Mouse (Mus musculus) CH12.LX (cell line): ENCODE results near the gene Nom1. TPM values are rescaled to one million over a fixed set of nuclear protein-coding genes. Genes with fewer than 3 reads are reported as not detected.

Experiments
- DNase-seq: peaks from one replicate; pipeline ENCODE4 v3.0.0-alpha.2; 2013; ENCODE audit errors: extremely low read depth
- H3K27ac ChIP-seq: 2 replicates; pipeline ENCODE4 v1.5.1; 2012; ENCODE audit warnings: low read depth, mild to moderate bottlenecking, control low read depth, moderate library complexity; ENCODE audit not compliant: insufficient read depth
- H3K27me3 ChIP-seq: replicated peaks from 2 replicates; pipeline ENCODE3; 2012; ENCODE audit warnings: inconsistent platforms
- H3K36me3 ChIP-seq, 2 experiments: replicated peaks in 1 of 2; 2 replicates each; pipeline versions ENCODE3 to v1.6.1; 2012; ENCODE audit warnings: inconsistent platforms in 1 of 2, low read length in 1 of 2, mild to moderate bottlenecking in 1 of 2, mixed read lengths in 1 of 2, moderate library complexity in 1 of 2; ENCODE audit not compliant: control insufficient read depth in 1 of 2, insufficient read depth in 1 of 2
- H3K4me1 ChIP-seq, 2 experiments: 2 replicates each; pipeline ENCODE4 v1.6.1; 2012; ENCODE audit warnings: inconsistent platforms in 1 of 2, moderate library complexity in 1 of 2; ENCODE audit not compliant: insufficient read depth in 2 of 2, control insufficient read depth in 1 of 2
- H3K4me2 ChIP-seq: 2 replicates; pipeline ENCODE4 v1.6.1; 2012; ENCODE audit warnings: low read depth, mild to moderate bottlenecking, control low read depth; ENCODE audit not compliant: poor library complexity, insufficient read depth, severe bottlenecking
- H3K4me3 ChIP-seq, 3 experiments: fragments of 150-350 bp in 1 of 3; sonication (generic) in 1 of 3; replicated peaks in 1 of 3; 2 replicates each; pipeline versions ENCODE3 to v1.5.1; 2011 to 2012; ENCODE audit warnings: low read depth in 2 of 3, low read length in 2 of 3, mild to moderate bottlenecking in 2 of 3, moderate library complexity in 2 of 3, control low read depth in 1 of 3, improper control_type of control experiment in 1 of 3, inconsistent platforms in 1 of 3, mixed read lengths in 1 of 3; ENCODE audit not compliant: poor library complexity in 1 of 3
- H3K79me2 ChIP-seq: replicated peaks from 2 replicates; pipeline ENCODE4 v1.6.1; 2012; ENCODE audit warnings: mild to moderate bottlenecking, moderate library complexity; ENCODE audit not compliant: control insufficient read depth, poor library complexity, insufficient read depth, severe bottlenecking; ENCODE audit errors: extremely low read depth
- H3K9ac ChIP-seq: 2 replicates; pipeline ENCODE4 v1.6.1; 2012; ENCODE audit warnings: low read depth, mild to moderate bottlenecking, control low read depth, moderate library complexity; ENCODE audit not compliant: insufficient read depth
- H3K9me3 ChIP-seq: replicated peaks from 2 replicates; pipeline ENCODE3; 2012; ENCODE audit warnings: low read length, inconsistent platforms, mixed read lengths
- CHD2 ChIP-seq: IDR thresholded peaks from 2 replicates; pipeline ENCODE4 v1.6.1; 2011; ENCODE audit warnings: low read length, improper control_type of control experiment
- CTCF ChIP-seq, 2 experiments: IDR thresholded peaks in 1 of 2; conservative IDR thresholded peaks in 1 of 2; 2 replicates each; pipeline ENCODE4 v1.5.1; 2011 to 2012; ENCODE audit warnings: low read depth in 2 of 2, low read length in 2 of 2, improper control_type of control experiment in 1 of 2, inconsistent platforms in 1 of 2, mild to moderate bottlenecking in 1 of 2, moderate library complexity in 1 of 2
- E2F4 ChIP-seq: IDR thresholded peaks from 2 replicates; pipeline ENCODE4 v1.6.1; 2011; ENCODE audit warnings: low read depth, low read length, improper control_type of control experiment; ENCODE audit not compliant: insufficient replicate concordance
- ELF1 ChIP-seq: IDR thresholded peaks from 2 replicates; pipeline ENCODE4 v1.6.1; 2014; ENCODE audit warnings: low read depth, mild to moderate bottlenecking, inconsistent platforms, low read length, improper control_type of control experiment
- EP300 ChIP-seq: IDR thresholded peaks from 2 replicates; pipeline ENCODE4 v1.6.1; 2011; ENCODE audit warnings: low read length, improper control_type of control experiment
- HCFC1 ChIP-seq: IDR thresholded peaks from 2 replicates; pipeline ENCODE4 v1.6.1; 2012; ENCODE audit warnings: low read depth, mild to moderate bottlenecking, inconsistent platforms, low read length, improper control_type of control experiment
- KAT2A ChIP-seq: IDR thresholded peaks from 2 replicates; pipeline ENCODE4 v1.6.1; 2012; ENCODE audit warnings: low read length, improper control_type of control experiment, inconsistent platforms; ENCODE audit not compliant: insufficient replicate concordance
- MAFK ChIP-seq: IDR thresholded peaks from 2 replicates; pipeline ENCODE4 v1.6.1; 2011; ENCODE audit warnings: low read length, improper control_type of control experiment; ENCODE audit not compliant: insufficient replicate concordance
- MAZ ChIP-seq: IDR thresholded peaks from 2 replicates; pipeline ENCODE4 v1.6.1; 2012; ENCODE audit warnings: low read depth, mild to moderate bottlenecking, inconsistent platforms, low read length, improper control_type of control experiment, moderate library complexity
- MEF2A ChIP-seq: IDR thresholded peaks from 2 replicates; pipeline ENCODE4 v1.6.1; 2014; ENCODE audit warnings: low read depth, mild to moderate bottlenecking, inconsistent platforms, low read length, improper control_type of control experiment, borderline replicate concordance
- MXI1 ChIP-seq: IDR thresholded peaks from 2 replicates; pipeline ENCODE4 v1.6.1; 2011; ENCODE audit warnings: mild to moderate bottlenecking, low read depth, low read length, improper control_type of control experiment
- MYC ChIP-seq: IDR thresholded peaks from 2 replicates; pipeline ENCODE4 v1.6.1; 2011; ENCODE audit warnings: low read depth, mild to moderate bottlenecking, improper control_type of control experiment, low read length
- NRF1 ChIP-seq: IDR thresholded peaks from 2 replicates; pipeline ENCODE4 v1.6.1; 2014; ENCODE audit warnings: low read depth, mild to moderate bottlenecking, inconsistent platforms, low read length, improper control_type of control experiment, moderate library complexity
- PAX5 ChIP-seq: IDR thresholded peaks from 2 replicates; pipeline ENCODE4 v1.6.1; 2012; ENCODE audit warnings: low read length, inconsistent platforms, mixed read lengths
- POLR2A ChIP-seq: IDR thresholded peaks from 2 replicates; pipeline ENCODE4 v1.6.1; 2011; ENCODE audit warnings: low read depth, mild to moderate bottlenecking, improper control_type of control experiment, low read length
- POLR2AphosphoS2 ChIP-seq: IDR thresholded peaks from 2 replicates; pipeline ENCODE4 v1.6.1; 2011; ENCODE audit warnings: low read depth, low read length, improper control_type of control experiment
- RAD21 ChIP-seq: IDR thresholded peaks from 2 replicates; pipeline ENCODE4 v1.6.1; 2011; ENCODE audit warnings: low read depth, mild to moderate bottlenecking, low read length, improper control_type of control experiment, moderate library complexity
- RCOR1 ChIP-seq: conservative IDR thresholded peaks from 2 replicates; pipeline ENCODE4 v1.6.1; 2012; ENCODE audit warnings: low read depth, mild to moderate bottlenecking, inconsistent platforms, low read length, improper control_type of control experiment
- SIN3A ChIP-seq: IDR thresholded peaks from 2 replicates; pipeline ENCODE4 v1.6.1; 2012; ENCODE audit warnings: low read length, improper control_type of control experiment, inconsistent platforms
- SMC3 ChIP-seq: IDR thresholded peaks from 2 replicates; pipeline ENCODE4 v1.6.1; 2011; ENCODE audit warnings: low read depth, low read length, improper control_type of control experiment
- TCF12 ChIP-seq: IDR thresholded peaks from 2 replicates; pipeline ENCODE4 v1.6.1; 2014; ENCODE audit warnings: low read depth, mild to moderate bottlenecking, inconsistent platforms, low read length, improper control_type of control experiment
- UBTF ChIP-seq: IDR thresholded peaks from 2 replicates; pipeline ENCODE4 v1.6.1; 2012; ENCODE audit warnings: low read depth, mild to moderate bottlenecking, inconsistent platforms, low read length, improper control_type of control experiment, moderate library complexity
- USF1 ChIP-seq: IDR thresholded peaks from 2 replicates; pipeline ENCODE4 v1.6.1; 2014; ENCODE audit warnings: low read depth, mild to moderate bottlenecking, inconsistent platforms, low read length, improper control_type of control experiment
- USF2 ChIP-seq: conservative IDR thresholded peaks from 2 replicates; pipeline ENCODE4 v1.6.1; 2011; ENCODE audit warnings: low read depth, low read length, improper control_type of control experiment
- ZC3H11A ChIP-seq: IDR thresholded peaks from 2 replicates; pipeline ENCODE4 v1.6.1; 2012; ENCODE audit warnings: low read depth, mild to moderate bottlenecking, inconsistent platforms, low read length, improper control_type of control experiment
- ZKSCAN1 ChIP-seq: IDR thresholded peaks from 2 replicates; pipeline ENCODE4 v1.6.1; 2012; ENCODE audit warnings: low read depth, inconsistent platforms, low read length, improper control_type of control experiment, borderline replicate concordance
- dilution Hi-C: fragments of 300-500 bp; cut with MboI; formaldehyde crosslinking; loops from 2 replicates; pipeline ENCODE4 v1.14.3; 2020; ENCODE audit warnings: low sequenced_read_pairs; ENCODE audit not compliant: extremely low pct_unique_long_range_greater_than_20kb, extremely low pct_ligation_motif_present
- in situ Hi-C: fragments of 300-500 bp; cut with MboI; formaldehyde crosslinking; loops from 3 replicates; pipeline ENCODE4 v1.14.3; 2019; ENCODE audit warnings: low sequenced_read_pairs, low pct_ligation_motif_present, low pct_unique_long_range_greater_than_20kb, mixed read lengths
- polyA plus RNA-seq: library from polyadenylated mRNA; unstranded; fragments of >175 nt; gene quantifications from 2 replicates; pipeline ENCODE4 v1.2.1, GENCODE M21; 2012; ENCODE audit warnings: low read depth; ENCODE audit not compliant: insufficient read length
- total RNA-seq, 2 experiments: library from RNA; depleted of rRNA; stranded (reverse); fragments of 300-350 nt in 1 of 2; fragments of >200 nt in 1 of 2; gene quantifications; 2 replicates each; pipeline ENCODE4 v1.2.3; 2012 to 2014

The Nom1 gene
- total and polyA plus RNA-seq, 3 experiments = 23.7 to 30.6 (median 28.6) TPM

- dilution Hi-C loops (no loop called here), in situ Hi-C loops (no loop called here)
- Histone ChIP-seq H3K27ac (no peak overlapping the region), H3K9ac (no peak overlapping the region), H3K36me3 (no peaks in the 10 kb centered on the region), H3K79me2 (no peaks in the 10 kb centered on the region), H3K4me1 (peaks cover 0 to 5% of the 10 kb centered on the region in 2 experiments; a peak in 1 of 4 replicates), H3K4me3 (no peak overlapping the region), H3K9me3 (no peaks in the 10 kb centered on the region), H3K27me3 (no peaks in the 10 kb centered on the region), H3K4me2 (no peak overlapping the region)
- DNase-seq = no peak
- TF ChIP-seq CHD2 (no peak), PAX5 (no peak), UBTF (no peak), EP300 (no peak), MEF2A (no peak), MYC (no peak), NRF1 (no peak), HCFC1 (no peak), ELF1 (no peak), SMC3 (no peak), RAD21 (no peak), ZC3H11A (no peak), MAZ (no peak), TCF12 (no peak), USF1 (no peak), ZKSCAN1 (no peak), MAFK (no peak)
Measured at GRCm38 (mm10) chr5:29470271-29470670, 35.8 kb downstream of the Nom1 start.

GRCm38 (mm10) chr5:29470851-29471394 lies 36.5 kb downstream of the Nom1 start:
- in situ Hi-C loops = no loop called here

More at GRCm38 (mm10) chr5:29470851-29471394, 36.5 kb downstream of the Nom1 start:
- H3K27me3 ChIP-seq = no peaks in the 10 kb centered on the region
- no peak overlapping the region for H3K4me3 ChIP-seq
- H3K9me3 ChIP-seq = no peaks in the 10 kb centered on the region
- H3K4me2 ChIP-seq = no peak overlapping the region
- no peaks in the 10 kb centered on the region for H3K79me2 ChIP-seq
- H3K9ac ChIP-seq = no peak overlapping the region
- H3K4me1 ChIP-seq = peaks cover 0 to 11% of the 10 kb centered on the region in 2 experiments; a peak in 1 of 4 replicates
- dilution Hi-C loops = no loop called here
- no peak for DNase-seq
- TF ChIP-seq CTCF (conservative IDR thresholded peaks at IDR 0.05 in 1 of 2, IDR thresholded peaks at IDR 0.05 in 1 of 2; ENCODE audit: low read depth in 2 of 2, low read length in 2 of 2) = no peak
- no peak for TF ChIP-seq POLR2A
- no peak for TF ChIP-seq RCOR1
- TF ChIP-seq SMC3 = no peak
- no peak for TF ChIP-seq POLR2AphosphoS2
- no peak for TF ChIP-seq E2F4
- TF ChIP-seq SIN3A = no peak
- TF ChIP-seq ZKSCAN1 = no peak
- no peak for TF ChIP-seq MXI1
- no peak for TF ChIP-seq MYC
- no peak for TF ChIP-seq USF2
- no peak for TF ChIP-seq TCF12
- no peak for TF ChIP-seq KAT2A
- TF ChIP-seq ELF1 = no peak
- TF ChIP-seq RAD21 = no peak
- TF ChIP-seq PAX5 = no peak
- TF ChIP-seq EP300 = no peak
- H3K36me3 ChIP-seq = no peaks in the 10 kb centered on the region
- no peak overlapping the region for H3K27ac ChIP-seq
